Mouse (Mus musculus): ENCODE measurements around the gene Psmd13. TPM values are rescaled to one million over a fixed set of nuclear protein-coding genes. Genes with fewer than 3 reads are reported as not detected.

Gene Psmd13
- total and polyA plus RNA-seq, 3 experiments: 165 to 215 TPM; not detected in 1

GRCm38 (mm10) chr7:140853386-140853785 lies 28.4 kb upstream of the Psmd13 start:
- Histone ChIP-seq H3K27ac (ENCODE audit: control insufficient read depth, low read depth, low read length) (no peak overlapping the region), H3K79me2 (ENCODE audit: control insufficient read depth, insufficient read depth, low read length, poor library complexity) (peaks cover 28% of the 10 kb centered on the region), H3K36me3 (ENCODE audit: control insufficient read depth in 1 of 2, insufficient read depth in 2 of 2, low read length in 2 of 2) (peaks cover 0 to 4% of the 10 kb centered on the region in 2 experiments; a peak in 2 of 4 replicates), H3K9me3 (replicated peaks; ENCODE audit: insufficient read depth, low read length) (no peaks in the 10 kb centered on the region), H3K4me3 (ENCODE audit: control insufficient read depth in 1 of 2, insufficient read depth in 1 of 2, low read depth in 2 of 2, low read length in 2 of 2) (no peak overlapping the region), H3K27me3 (ENCODE audit: control insufficient read depth in 1 of 2, insufficient read depth in 2 of 2, low read length in 2 of 2) (no peaks in the 10 kb centered on the region), H3K9ac (ENCODE audit: control insufficient read depth, low read depth, low read length, poor library complexity, severe bottlenecking) (no peak overlapping the region), H3K4me1 (ENCODE audit: control insufficient read depth in 1 of 2, insufficient read depth in 2 of 2, low read length in 2 of 2) (peaks cover 2 to 14% of the 10 kb centered on the region in 2 experiments; a peak in 3 of 4 replicates)
- TF ChIP-seq RCOR1 (IDR thresholded peaks at IDR 0.05; ENCODE audit: low read depth, low read length) (no peak), EP300 (IDR thresholded peaks at IDR 0.05; ENCODE audit: low read depth in 1 of 2, low read length in 2 of 2) (no peak), ZC3H11A (IDR thresholded peaks at IDR 0.05; ENCODE audit: low read depth, low read length) (no peak), ZKSCAN1 (IDR thresholded peaks at IDR 0.05; ENCODE audit: low read depth, low read length) (no peak), CHD1 (IDR thresholded peaks at IDR 0.05; ENCODE audit: low read depth, low read length) (no peak), ELF1 (IDR thresholded peaks at IDR 0.05; ENCODE audit: low read depth, low read length) (no peak), ZMIZ1 (IDR thresholded peaks at IDR 0.05; ENCODE audit: low read depth, low read length) (no peak), BHLHE40 (IDR thresholded peaks at IDR 0.05; ENCODE audit: borderline replicate concordance, low read depth, low read length) (no peak), POLR2AphosphoS5 (IDR thresholded peaks at IDR 0.05; ENCODE audit: borderline replicate concordance, low read depth, low read length) (no peak), USF1 (IDR thresholded peaks at IDR 0.05; ENCODE audit: low read depth, low read length) (no peak), USF2 (IDR thresholded peaks at IDR 0.05; ENCODE audit: borderline replicate concordance in 1 of 2, insufficient read depth in 1 of 2, low read depth in 1 of 2, low read length in 2 of 2) (no peak), MAZ (IDR thresholded peaks at IDR 0.05; ENCODE audit: low read depth, low read length) (no peak)
- DNase-seq (ENCODE audit: low read depth, low spot score): no peak

- H3K9ac ChIP-seq (ENCODE audit: control insufficient read depth, low read depth, low read length, poor library complexity, severe bottlenecking): no peak overlapping the region
Measured at GRCm38 (mm10) chr7:140854483-140854882, 27.3 kb upstream of the Psmd13 start.

GRCm38 (mm10) chr7:140855181-140855580 lies 26.6 kb upstream of the Psmd13 start:
- Histone ChIP-seq H3K79me2 (ENCODE audit: control insufficient read depth, insufficient read depth, low read length, poor library complexity) (peaks cover 37% of the 10 kb centered on the region), H3K9me3 (replicated peaks; ENCODE audit: insufficient read depth, low read length) (no peaks in the 10 kb centered on the region), H3K4me1 (ENCODE audit: control insufficient read depth in 1 of 2, insufficient read depth in 2 of 2, low read length in 2 of 2) (peaks cover 3 to 19% of the 10 kb centered on the region in 2 experiments; a peak in 3 of 4 replicates), H3K36me3 (ENCODE audit: control insufficient read depth in 1 of 2, insufficient read depth in 2 of 2, low read length in 2 of 2) (peaks cover 0 to 8% of the 10 kb centered on the region in 2 experiments; a peak in 2 of 4 replicates), H3K4me3 (ENCODE audit: control insufficient read depth in 1 of 2, insufficient read depth in 1 of 2, low read depth in 2 of 2, low read length in 2 of 2) (peak overlapping the region; percentile 84 to 91), H3K27me3 (ENCODE audit: control insufficient read depth in 1 of 2, insufficient read depth in 2 of 2, low read length in 2 of 2) (no peaks in the 10 kb centered on the region), H3K27ac (ENCODE audit: control insufficient read depth, low read depth, low read length) (peak overlapping the region; percentile 61), H3K9ac (ENCODE audit: control insufficient read depth, low read depth, low read length, poor library complexity, severe bottlenecking) (peak overlapping the region; percentile 75)
- DNase-seq (ENCODE audit: low read depth, low spot score): no peak
- no peak for TF ChIP-seq TAL1 (IDR thresholded peaks at IDR 0.05; ENCODE audit: low read length)
- no peak for TF ChIP-seq ETS1 (IDR thresholded peaks at IDR 0.05; ENCODE audit: low read depth, low read length)
- no peak for TF ChIP-seq MAZ (IDR thresholded peaks at IDR 0.05; ENCODE audit: low read depth, low read length)
- no peak for TF ChIP-seq MAFK (IDR thresholded peaks at IDR 0.05; ENCODE audit: borderline replicate concordance, low read depth, low read length)
- TF ChIP-seq ZNF384 (IDR thresholded peaks at IDR 0.05; ENCODE audit: low read depth, low read length): no peak
- no peak for TF ChIP-seq E2F4 (IDR thresholded peaks at IDR 0.05; ENCODE audit: borderline replicate concordance, low read depth, low read length)
- TF ChIP-seq MEF2A (IDR thresholded peaks at IDR 0.05; ENCODE audit: extremely low read depth, insufficient replicate concordance, low read depth, low read length, poor library complexity, severe bottlenecking): no peak
- no peak for TF ChIP-seq ELF1 (IDR thresholded peaks at IDR 0.05; ENCODE audit: low read depth, low read length)
- TF ChIP-seq MXI1 (IDR thresholded peaks at IDR 0.05; ENCODE audit: low read depth, low read length): no peak
- TF ChIP-seq KAT2A (conservative IDR thresholded peaks at IDR 0.05; ENCODE audit: low read depth, low read length): no peak
- no peak for TF ChIP-seq TBP (IDR thresholded peaks at IDR 0.05; ENCODE audit: low read depth, low read length)
- TF ChIP-seq SMC3 (IDR thresholded peaks at IDR 0.05; ENCODE audit: low read depth, low read length): no peak
- no peak for TF ChIP-seq RAD21 (IDR thresholded peaks at IDR 0.05; ENCODE audit: low read depth, low read length)
- no peak for TF ChIP-seq GATA1 (IDR thresholded peaks at IDR 0.05; ENCODE audit: low read depth, low read length)
- TF ChIP-seq POLR2A (IDR thresholded peaks at IDR 0.05; ENCODE audit: control insufficient read depth in 1 of 2, insufficient read depth in 1 of 2, low read depth in 1 of 2, low read length in 2 of 2, poor library complexity in 1 of 2): no peak
- TF ChIP-seq USF2 (IDR thresholded peaks at IDR 0.05; ENCODE audit: borderline replicate concordance in 1 of 2, insufficient read depth in 1 of 2, low read depth in 1 of 2, low read length in 2 of 2): no peak
- no peak for TF ChIP-seq ZKSCAN1 (IDR thresholded peaks at IDR 0.05; ENCODE audit: low read depth, low read length)

More at GRCm38 (mm10) chr7:140854483-140854882, 27.3 kb upstream of the Psmd13 start:
- no peaks in the 10 kb centered on the region for H3K27me3 ChIP-seq (ENCODE audit: control insufficient read depth in 1 of 2, insufficient read depth in 2 of 2, low read length in 2 of 2)
- DNase-seq (ENCODE audit: low read depth, low spot score): no peak
- H3K4me3 ChIP-seq (ENCODE audit: control insufficient read depth in 1 of 2, insufficient read depth in 1 of 2, low read depth in 2 of 2, low read length in 2 of 2): no peak overlapping the region
- H3K9me3 ChIP-seq (replicated peaks; ENCODE audit: insufficient read depth, low read length): no peaks in the 10 kb centered on the region
- no peak for TF ChIP-seq JUND (IDR thresholded peaks at IDR 0.05; ENCODE audit: low read depth, low read length)
- peaks cover 37% of the 10 kb centered on the region for H3K79me2 ChIP-seq (ENCODE audit: control insufficient read depth, insufficient read depth, low read length, poor library complexity)
- no peak overlapping the region for H3K27ac ChIP-seq (ENCODE audit: control insufficient read depth, low read depth, low read length)
- H3K4me1 ChIP-seq (ENCODE audit: control insufficient read depth in 1 of 2, insufficient read depth in 2 of 2, low read length in 2 of 2): peaks cover 3 to 19% of the 10 kb centered on the region in 2 experiments; a peak in 3 of 4 replicates
- peaks cover 0 to 8% of the 10 kb centered on the region in 2 experiments; a peak in 2 of 4 replicates for H3K36me3 ChIP-seq (ENCODE audit: control insufficient read depth in 1 of 2, insufficient read depth in 2 of 2, low read length in 2 of 2)
